Mouse (Mus musculus) thymus, adult 2 months (tissue): ENCODE data around the gene G6pc.

Experiments used
- CTCF ChIP-seq: fragments of 200-500 bp; IDR thresholded peaks from 2 replicates; pipeline ENCODE4 v1.5.1; 2012; ENCODE audit warnings: mild to moderate bottlenecking, control low read depth, low read length, moderate library complexity, borderline replicate concordance; ENCODE audit not compliant: control insufficient read depth, poor library complexity, insufficient read depth; ENCODE audit errors: extremely low read depth
- POLR2A ChIP-seq: fragments of 200-500 bp; IDR thresholded peaks from 2 replicates; pipeline ENCODE4 v1.6.1; 2012; ENCODE audit warnings: mild to moderate bottlenecking, low read length, control low read depth, moderate library complexity; ENCODE audit not compliant: control insufficient read depth, poor library complexity, insufficient read depth; ENCODE audit errors: extremely low read depth

DNA sequence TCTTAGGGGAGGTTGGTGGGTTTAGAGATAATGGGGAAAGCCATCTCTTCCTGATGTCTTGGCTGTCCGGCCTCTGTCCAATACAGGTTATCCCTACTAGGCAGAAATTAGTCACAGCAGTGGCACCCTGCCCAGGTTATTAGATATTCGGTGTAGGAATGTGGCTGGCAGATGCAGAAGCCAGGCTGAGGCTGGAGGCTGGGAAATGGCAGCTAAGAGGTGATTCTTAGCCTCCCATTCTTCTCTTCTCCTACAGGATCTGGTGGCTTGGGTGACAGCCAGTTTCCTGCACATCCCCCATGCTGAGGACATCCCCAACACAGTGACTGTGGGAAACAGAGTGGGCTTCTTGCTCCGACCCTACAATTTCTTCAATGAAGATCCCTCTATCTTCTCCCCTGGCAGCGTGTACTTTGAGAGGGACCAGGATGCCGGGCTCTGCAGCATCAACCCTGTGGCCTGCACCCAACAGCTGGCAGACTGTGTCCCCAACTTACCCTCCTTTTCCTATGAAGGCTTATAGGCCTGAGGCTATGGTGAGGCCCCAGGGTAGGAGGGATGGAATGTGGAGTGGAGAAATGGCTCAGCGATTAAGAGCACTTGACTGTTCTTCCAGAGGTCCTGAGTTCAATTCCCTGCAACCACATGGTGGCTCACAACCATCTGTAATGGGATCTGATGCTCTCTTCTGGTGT, 38.3 kb upstream of the G6pc start:
- TF ChIP-seq POLR2A (no peak), CTCF (no peak)
